Mouse (Mus musculus) heart, embryonic 15.5 days (tissue): ENCODE data around the gene Pes1. TPM values are rescaled to one million over a fixed set of nuclear protein-coding genes. Genes with fewer than 3 reads are reported as not detected.
"Not testable (repeated sequence)": the region's sequence is repeated elsewhere in the genome, so short reads cannot be mapped to it uniquely, and the experiment has no call there.

Experiments
- ATAC-seq: fragments of 200-750 bp; cut with Nextera tagmentation; replicated peaks from 2 replicates; pipeline ENCODE4 v1.8.0; 2017; ENCODE audit warnings: low read depth, moderate TSS enrichment; ENCODE audit not compliant: insufficient number of reproducible peaks, insufficient read depth, low FRiP score
- H3K27ac ChIP-seq: fragments of 300-500 bp; sonication (generic); 2 replicates; pipeline ENCODE4 v1.5.1; 2015; ENCODE audit warnings: mild to moderate bottlenecking, inconsistent platforms
- H3K27me3 ChIP-seq: fragments of 300-500 bp; sonication (generic); 2 replicates; pipeline ENCODE4 v1.6.1; 2015; ENCODE audit warnings: inconsistent platforms
- H3K36me3 ChIP-seq: fragments of 300-500 bp; sonication (generic); 2 replicates; pipeline ENCODE4 v1.6.1; 2015; ENCODE audit warnings: mild to moderate bottlenecking, inconsistent platforms
- H3K4me1 ChIP-seq: fragments of 300-500 bp; sonication (generic); replicated peaks from 2 replicates; pipeline ENCODE4 v1.6.1; 2015; ENCODE audit warnings: inconsistent platforms
- H3K4me2 ChIP-seq: fragments of 300-500 bp; sonication (generic); 2 replicates; pipeline ENCODE4 v1.6.1; 2015; ENCODE audit warnings: inconsistent platforms, mild to moderate bottlenecking, moderate library complexity
- H3K4me3 ChIP-seq: fragments of 300-500 bp; sonication (generic); 2 replicates; pipeline ENCODE4 v1.5.1; 2015; ENCODE audit warnings: mild to moderate bottlenecking, inconsistent platforms
- H3K9ac ChIP-seq: fragments of 300-500 bp; sonication (generic); 2 replicates; pipeline ENCODE4 v1.6.1; 2015; ENCODE audit warnings: mild to moderate bottlenecking, inconsistent platforms
- H3K9me3 ChIP-seq: fragments of 300-500 bp; sonication (generic); replicated peaks from 2 replicates; pipeline ENCODE4 v1.6.1; 2016; ENCODE audit warnings: inconsistent platforms
- WGBS: fragments of 180-500 bp; shearing (Covaris S2); methylation state at CpG from one replicate; pipeline ENCODE4 v1.1.7; 2015; ENCODE audit warnings: mixed read lengths; 5-methylcytosine and 5-hydroxymethylcytosine counted together
- polyA plus RNA-seq: library from polyadenylated mRNA; unstranded; fragments of >200 nt; fragmentation: Nextera tagmentation; extraction: Ambion mirVana; gene quantifications from 2 replicates; pipeline ENCODE4 v1.2.1, GENCODE M21; 2015

Pes1 gene
- polyA plus RNA-seq, 1 experiment from 2014 or later, result 43.5 TPM

DNA sequence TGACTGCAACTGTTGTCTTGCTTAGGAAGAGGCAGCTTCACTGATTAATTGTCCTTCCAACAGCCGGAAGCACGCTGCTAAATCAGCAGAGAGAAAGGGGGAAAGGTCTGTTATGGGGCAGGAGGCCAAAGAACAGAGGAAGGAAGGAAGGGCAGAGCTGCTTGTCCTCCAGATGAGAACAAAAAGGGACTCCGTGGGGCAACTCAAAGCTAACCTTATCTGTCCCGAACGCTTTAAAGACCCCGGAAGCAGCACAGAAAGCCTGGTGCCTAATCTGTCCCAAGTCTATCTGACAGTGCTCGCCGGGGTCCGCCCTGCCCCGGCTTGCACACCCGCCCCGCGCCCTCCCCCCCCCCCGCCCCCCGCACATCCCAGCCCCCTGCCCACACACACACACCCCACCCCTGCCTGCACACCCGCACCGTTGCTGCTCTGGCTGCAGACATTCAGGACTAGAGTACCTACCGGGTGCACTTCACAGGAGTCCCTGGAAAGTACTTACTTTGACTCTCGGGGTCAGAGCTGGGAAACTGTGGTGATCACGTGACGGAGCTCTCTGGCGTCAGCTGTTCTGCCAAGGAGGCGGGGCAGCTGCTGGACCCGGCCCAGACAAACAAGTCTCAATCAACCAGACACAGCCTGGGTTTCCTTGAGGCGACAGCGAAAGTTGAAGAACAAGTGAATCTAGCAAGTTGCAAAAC is 32.1 kb upstream of the Pes1 start, which contains the start of gene Tcn2:
Gene Tcn2, minus strand, starts transcription at position 649 of the 701 bp plus-strand sequence.
- Histone ChIP-seq H3K9me3 (no peaks in the 10 kb centered on the region), H3K4me1 (peaks cover 17% of the 10 kb centered on the region), H3K36me3 (0 out of 2 replicates have a peak, but pooled peaks cover 7% of the 10 kb centered on the region), H3K9ac (peak within 1 kb of the TSS; percentile 62), H3K4me3 (peak within 1 kb of the TSS; percentile 64), H3K27me3 (no peaks in the 10 kb centered on the region), H3K4me2 (peak within 1 kb of the TSS; percentile 78), H3K27ac (peak within 1 kb of the TSS; percentile 67)
- WGBS, result under 1% methylated on average over 22 of the region's 26 CpGs
- ATAC-seq, result peak; percentile 85

DNA sequence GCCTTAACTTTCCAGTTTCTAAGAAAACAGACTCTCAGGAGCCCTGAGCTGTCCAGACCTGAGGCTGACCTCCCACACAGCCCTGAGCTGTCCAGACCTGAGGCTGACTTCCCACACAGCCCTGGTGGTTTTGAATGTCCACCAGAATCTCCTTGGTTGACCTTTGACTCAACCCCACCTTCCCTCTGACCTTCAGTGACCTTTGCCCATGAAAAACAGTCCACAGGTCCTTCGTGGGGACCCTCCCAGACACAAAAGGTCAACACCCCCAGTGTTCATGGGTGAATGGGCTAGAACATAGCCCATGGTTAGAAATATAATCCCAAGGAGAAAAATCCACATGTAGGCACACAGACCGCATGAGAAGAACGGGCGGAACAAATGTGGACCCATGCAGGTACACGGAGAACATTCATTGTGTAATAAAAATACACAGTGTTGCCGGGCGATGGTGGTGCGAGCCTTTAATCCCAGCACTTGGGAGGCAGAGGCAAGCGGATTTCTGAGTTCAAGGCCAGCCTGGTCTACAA is 30.0 kb upstream of the Pes1 start:
- Histone ChIP-seq H3K4me1 (peaks cover 17% of the 10 kb centered on the region), H3K4me3 (no peak overlapping the region), H3K36me3 (no peaks in the 10 kb centered on the region), H3K27me3 (no peaks in the 10 kb centered on the region), H3K9me3 (no peaks in the 10 kb centered on the region), H3K27ac (no peak overlapping the region), H3K9ac (no peak overlapping the region), H3K4me2 (no peak overlapping the region)
- WGBS, result 87% methylated on average over 9 of the region's 9 CpGs
- no peak for ATAC-seq

DNA sequence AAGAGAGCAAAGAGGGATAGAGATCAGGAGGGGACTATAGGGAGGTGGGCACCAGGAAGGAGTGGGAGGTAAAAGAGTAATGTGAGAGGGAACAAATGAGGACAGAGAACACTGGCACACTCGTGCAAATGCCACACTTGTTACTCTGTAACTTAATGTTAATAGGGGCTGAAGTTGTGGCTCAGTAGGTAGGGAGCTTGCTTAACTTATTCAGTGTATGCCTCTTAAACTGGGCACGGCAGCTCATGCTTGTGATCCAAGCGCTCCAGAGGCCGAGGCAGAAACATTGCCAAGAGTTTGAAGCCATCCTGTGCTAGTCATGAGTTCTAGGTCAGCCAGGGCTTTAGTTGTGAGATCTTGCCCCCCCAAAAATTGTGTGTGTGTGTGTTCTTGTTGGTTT is 28.6 kb upstream of the Pes1 start:
- Histone ChIP-seq H3K4me3 (no peak overlapping the region), H3K4me2 (no peak overlapping the region), H3K27me3 (no peaks in the 10 kb centered on the region), H3K4me1 (peaks cover 17% of the 10 kb centered on the region), H3K9ac (no peak overlapping the region), H3K27ac (no peak overlapping the region), H3K36me3 (no peaks in the 10 kb centered on the region), H3K9me3 (no peaks in the 10 kb centered on the region)
- no peak for ATAC-seq
- WGBS, result 65% methylated on average over 4 of the region's 4 CpGs

DNA sequence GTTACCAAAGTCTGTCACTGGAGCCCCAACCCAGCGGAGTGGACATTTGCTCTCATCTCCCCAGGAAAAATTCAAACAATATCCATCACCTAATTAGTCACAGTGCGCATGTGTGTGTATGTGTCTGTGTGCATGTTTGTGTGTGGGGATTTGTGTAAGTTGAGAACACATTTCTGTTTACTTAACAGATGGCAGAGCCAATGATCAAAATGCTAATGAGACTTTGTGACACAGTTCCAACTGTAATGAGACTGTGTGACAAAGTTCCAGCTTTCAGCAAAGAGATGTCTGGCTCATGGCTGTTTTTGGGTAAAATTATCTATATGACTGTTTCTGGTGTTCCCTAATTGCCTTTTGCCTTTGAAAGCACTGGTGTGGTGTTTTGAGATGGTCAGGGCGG is 27.5 kb upstream of the Pes1 start:
- 86% methylated on average over 3 of the region's 3 CpGs for WGBS
- H3K36me3 ChIP-seq, result no peaks in the 10 kb centered on the region
- H3K4me1 ChIP-seq, result peaks cover 6% of the 10 kb centered on the region
- H3K4me2 ChIP-seq, result no peak overlapping the region
- no peak overlapping the region for H3K4me3 ChIP-seq
- no peak for ATAC-seq
- no peak overlapping the region for H3K9ac ChIP-seq
- no peaks in the 10 kb centered on the region for H3K9me3 ChIP-seq
- H3K27ac ChIP-seq, result no peak overlapping the region
- H3K27me3 ChIP-seq, result no peaks in the 10 kb centered on the region

DNA sequence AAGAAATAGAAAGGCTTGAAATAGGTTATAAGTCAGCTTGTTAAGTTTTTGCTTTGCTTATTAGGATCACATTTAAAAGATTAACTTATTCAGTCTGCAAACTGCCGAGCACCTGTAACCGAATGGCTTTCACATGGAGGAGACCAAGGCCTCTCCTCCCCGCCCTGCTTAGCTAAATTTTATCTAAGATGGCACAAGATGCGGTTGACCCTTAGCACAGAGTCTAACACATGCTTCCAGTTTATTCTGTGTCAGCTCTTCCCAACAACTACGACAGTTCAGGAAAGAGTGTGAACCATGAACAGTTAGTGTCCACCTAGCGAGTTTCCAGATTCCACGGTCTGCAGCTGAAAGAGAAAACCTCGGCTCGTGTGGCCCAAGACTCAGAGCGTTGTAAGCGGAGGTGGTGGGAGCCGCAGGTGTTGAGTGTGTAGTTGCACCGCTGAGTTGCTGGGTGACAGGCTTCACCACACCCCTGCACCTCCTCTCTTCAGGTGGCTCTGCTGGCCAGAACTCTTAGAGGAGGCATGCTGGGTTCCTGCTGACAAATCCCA is 26.4 kb upstream of the Pes1 start:
- Histone ChIP-seq H3K9me3 (no peaks in the 10 kb centered on the region), H3K4me3 (no peak overlapping the region), H3K9ac (no peak overlapping the region), H3K4me1 (no peaks in the 10 kb centered on the region; the same call in 1 of the 2 replicates), H3K27me3 (no peaks in the 10 kb centered on the region), H3K27ac (no peak overlapping the region), H3K4me2 (no peak overlapping the region), H3K36me3 (no peaks in the 10 kb centered on the region)
- WGBS, result 68% methylated on average over 13 of the region's 13 CpGs
- ATAC-seq, result no peak

DNA sequence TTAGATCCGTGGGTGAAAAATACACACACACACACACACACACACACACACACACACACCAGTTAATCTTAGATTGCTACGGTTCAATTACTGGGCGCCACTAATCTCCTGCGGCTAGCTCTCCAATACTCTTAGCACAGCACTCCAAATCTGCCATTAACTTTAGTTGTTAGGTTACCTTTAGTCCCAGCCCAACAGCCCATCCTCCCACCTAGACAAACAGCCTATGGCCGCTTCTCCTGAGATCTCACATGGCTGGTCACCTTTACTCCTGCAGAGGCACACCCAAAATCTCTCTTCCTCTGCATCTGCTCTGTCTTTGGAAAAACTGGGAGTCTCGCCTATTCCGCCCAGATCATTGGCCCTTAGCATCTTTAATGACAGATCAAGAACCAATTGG is 22.4 kb upstream of the Pes1 start:
- H3K27ac ChIP-seq, result no peak overlapping the region
- no peak overlapping the region for H3K4me2 ChIP-seq
- whole genome bisulfite sequencing, result 79% methylated on average over 7 of the region's 7 CpGs
- no peaks in the 10 kb centered on the region for H3K4me1 ChIP-seq
- peaks cover 10% of the 10 kb centered on the region; the same call in 1 of the 2 replicates for H3K27me3 ChIP-seq
- no peak overlapping the region for H3K4me3 ChIP-seq
- H3K9me3 ChIP-seq, result no peaks in the 10 kb centered on the region
- no peak for ATAC-seq
- no peaks in the 10 kb centered on the region for H3K36me3 ChIP-seq
- no peak overlapping the region for H3K9ac ChIP-seq

DNA sequence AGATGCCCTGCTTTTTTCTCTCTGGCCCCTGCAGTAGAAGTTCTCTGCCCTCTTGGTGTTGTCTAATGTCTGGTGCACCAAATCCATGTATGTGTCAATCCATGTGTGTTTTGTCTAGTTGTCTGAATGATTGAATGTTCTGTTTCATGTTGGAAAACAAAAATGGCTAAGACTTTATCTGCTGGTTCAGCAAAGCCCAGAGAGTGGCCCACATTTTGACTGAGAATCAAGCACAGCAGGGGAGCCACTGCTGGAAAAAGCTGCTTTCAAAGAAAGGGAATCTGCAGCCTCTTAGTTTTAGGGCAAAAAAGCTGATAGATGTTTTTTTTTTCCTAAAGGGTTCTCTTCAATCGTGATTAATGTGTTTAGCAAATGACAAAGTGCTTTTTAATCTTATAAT is 17.4 kb upstream of the Pes1 start:
- Histone ChIP-seq H3K27ac (no peak overlapping the region), H3K27me3 (peaks cover 11% of the 10 kb centered on the region; the same call in 1 of the 2 replicates), H3K4me1 (no peaks in the 10 kb centered on the region), H3K4me3 (no peak overlapping the region), H3K36me3 (no peaks in the 10 kb centered on the region), H3K9me3 (no peaks in the 10 kb centered on the region), H3K4me2 (no peak overlapping the region), H3K9ac (no peak overlapping the region)
- 25% methylated on average over 1 of the region's 1 CpGs for WGBS
- no peak for ATAC-seq

DNA sequence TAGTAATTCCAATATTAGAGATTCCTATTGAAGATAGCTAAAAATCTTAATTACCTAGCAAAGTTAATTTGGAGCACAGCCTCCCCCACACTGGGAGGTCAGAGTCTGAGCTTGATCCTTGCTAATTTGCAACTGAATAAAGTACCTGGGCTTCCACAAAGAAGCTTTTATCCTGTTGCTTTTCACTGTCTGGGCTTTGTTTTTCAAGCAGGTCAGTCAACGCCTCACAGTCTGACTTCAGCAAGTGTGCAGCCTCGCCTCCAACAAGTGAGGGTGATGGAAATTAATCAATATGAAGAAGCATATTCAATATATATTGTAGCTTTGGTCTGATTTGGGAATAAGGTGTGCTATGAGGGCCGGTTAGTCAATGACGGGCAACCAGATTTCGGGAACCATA is 8.9 kb upstream of the Pes1 start:
- H3K4me1 ChIP-seq, H3K4me3 ChIP-seq, H3K27me3 ChIP-seq, ATAC-seq, H3K9me3 ChIP-seq, H3K27ac ChIP-seq, H3K36me3 ChIP-seq, H3K4me2 ChIP-seq, H3K9ac ChIP-seq: not testable (repeated sequence)
- WGBS, result 81% methylated on average over 5 of the region's 5 CpGs

DNA sequence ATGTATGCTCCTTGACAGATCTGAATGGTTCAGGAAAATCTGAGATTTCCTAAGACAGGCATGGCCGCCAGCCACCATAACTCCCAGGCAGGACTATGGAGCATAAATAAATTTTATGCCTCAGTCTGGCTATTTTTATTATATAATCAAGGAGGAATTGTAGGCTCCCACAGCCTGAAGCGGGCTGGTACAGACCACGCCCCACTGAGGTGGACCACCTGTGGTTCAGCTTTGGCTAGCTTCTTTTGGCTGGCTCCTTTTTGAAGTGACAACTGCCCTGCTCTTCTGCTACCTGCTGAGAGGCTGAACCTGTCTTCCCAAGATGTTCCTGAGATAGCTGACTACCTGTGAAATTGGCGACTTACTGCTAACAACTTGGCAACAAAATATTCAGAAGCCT is 8.4 kb upstream of the Pes1 start:
- not testable (repeated sequence) for H3K27me3 ChIP-seq, H3K9me3 ChIP-seq, H3K36me3 ChIP-seq, H3K9ac ChIP-seq, ATAC-seq, H3K4me3 ChIP-seq, H3K27ac ChIP-seq, H3K4me2 ChIP-seq, H3K4me1 ChIP-seq
- WGBS, result 70% methylated on average over 4 of the region's 4 CpGs

DNA sequence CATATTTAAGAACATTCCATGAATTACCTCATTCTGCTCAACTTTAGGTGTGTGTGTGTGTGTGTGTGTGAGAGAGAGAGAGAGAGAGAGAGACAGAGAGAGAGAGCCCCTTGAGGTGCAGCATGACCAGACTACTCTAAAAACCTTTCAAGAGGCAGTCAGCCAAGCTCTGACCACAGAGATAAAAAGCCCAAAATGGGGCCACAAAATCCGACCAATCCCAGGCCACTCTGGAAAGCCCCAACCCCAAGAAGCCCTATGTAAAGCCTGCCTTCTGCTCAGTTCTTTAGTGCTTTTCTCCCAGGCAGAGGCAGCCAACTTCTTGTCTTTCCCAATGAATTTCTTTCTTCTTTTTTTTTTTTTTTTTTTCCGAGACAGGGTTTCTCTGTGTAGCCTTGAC is 2.9 kb upstream of the Pes1 start:
- no peak overlapping the region for H3K27ac ChIP-seq
- no peak overlapping the region for H3K4me3 ChIP-seq
- H3K36me3 ChIP-seq, result no peaks in the 10 kb centered on the region
- H3K9me3 ChIP-seq, result no peaks in the 10 kb centered on the region
- no peak overlapping the region for H3K9ac ChIP-seq
- H3K27me3 ChIP-seq, result no peaks in the 10 kb centered on the region
- H3K4me1 ChIP-seq, result peaks cover 17% of the 10 kb centered on the region
- ATAC-seq, result no peak
- no peak overlapping the region for H3K4me2 ChIP-seq
- WGBS, result 53% methylated on average over 2 of the region's 2 CpGs

DNA sequence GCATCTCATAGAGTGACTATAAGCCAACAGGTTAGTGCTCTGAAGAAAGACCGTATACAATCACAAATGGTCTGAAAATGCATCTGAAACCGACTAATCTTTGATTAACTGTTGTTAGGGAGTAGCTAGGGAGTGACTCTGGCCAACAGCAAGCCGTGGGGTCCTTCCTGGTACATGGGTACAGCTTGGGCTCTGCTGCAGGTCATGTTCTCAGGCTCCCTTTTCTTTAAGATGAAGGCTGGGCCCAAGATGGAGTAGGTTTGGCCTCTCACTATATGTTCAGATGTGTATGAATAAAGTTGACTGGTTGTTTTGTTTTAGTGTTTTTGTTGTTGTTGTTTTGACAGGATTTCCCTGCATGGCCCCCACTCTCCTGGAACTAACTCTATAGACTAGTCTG is 2.0 kb upstream of the Pes1 start:
- H3K4me2 ChIP-seq, result no peak overlapping the region
- H3K36me3 ChIP-seq, result no peaks in the 10 kb centered on the region
- H3K27me3 ChIP-seq, result no peaks in the 10 kb centered on the region
- WGBS, result 59% methylated on average over 3 of the region's 3 CpGs
- H3K9ac ChIP-seq, result no peak overlapping the region
- ATAC-seq, result no peak
- no peak overlapping the region for H3K27ac ChIP-seq
- no peak overlapping the region for H3K4me3 ChIP-seq
- H3K9me3 ChIP-seq, result no peaks in the 10 kb centered on the region
- H3K4me1 ChIP-seq, result peaks cover 17% of the 10 kb centered on the region

DNA sequence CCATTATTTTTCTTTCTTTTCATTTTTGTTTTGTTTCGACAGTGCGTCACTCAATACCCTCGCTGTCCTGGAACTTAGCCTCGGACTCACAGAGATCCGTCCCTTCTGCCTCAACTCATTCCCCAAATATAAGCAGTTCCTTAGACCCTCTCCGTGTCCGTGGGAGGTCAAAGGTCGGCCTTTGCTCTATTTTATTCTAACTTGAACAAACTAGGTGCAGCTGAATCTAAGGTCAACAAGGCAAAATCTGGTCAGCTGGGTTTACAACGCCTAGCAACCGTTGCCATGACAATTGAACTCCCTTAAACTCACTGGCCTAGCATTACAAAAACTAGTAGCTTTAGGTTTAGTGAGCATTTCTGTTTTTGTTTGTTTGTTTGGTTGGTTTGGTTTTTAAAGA is 620 bp upstream of the Pes1 start:
- peaks cover 3% of the 10 kb centered on the region; the same call in 1 of the 2 replicates for H3K36me3 ChIP-seq
- no peak for ATAC-seq
- peak overlapping the region; percentile 83 for H3K4me2 ChIP-seq
- H3K9me3 ChIP-seq, result no peaks in the 10 kb centered on the region
- H3K9ac ChIP-seq, result no peak overlapping the region
- peak overlapping the region; percentile 70 for H3K4me3 ChIP-seq
- WGBS, result 81% methylated on average over 10 of the region's 10 CpGs
- peaks cover 17% of the 10 kb centered on the region for H3K4me1 ChIP-seq
- peak overlapping the region; percentile 69 for H3K27ac ChIP-seq
- H3K27me3 ChIP-seq, result no peaks in the 10 kb centered on the region
